Mouse (Mus musculus) CH12.LX (cell line): ENCODE measurements at regions not wholly inside any gene's neighbourhood (a gene's known extent, or its start where the extent isn't known, plus 50 kb on each side); places are given as distances from the start of the nearest gene placed in this dataset.

ENCODE experiments used
- DNase-seq: peaks from one replicate; pipeline ENCODE4 v3.0.0-alpha.2; 2013; ENCODE audit errors: extremely low read depth
- H3K27ac ChIP-seq: 2 replicates; pipeline ENCODE4 v1.5.1; 2012; ENCODE audit warnings: low read depth, mild to moderate bottlenecking, control low read depth, moderate library complexity; ENCODE audit not compliant: insufficient read depth
- H3K27me3 ChIP-seq: replicated peaks from 2 replicates; pipeline ENCODE3; 2012; ENCODE audit warnings: inconsistent platforms
- H3K36me3 ChIP-seq, 2 experiments: replicated peaks in 1 of 2; 2 replicates each; pipeline versions ENCODE3 to v1.6.1; 2012; ENCODE audit warnings: inconsistent platforms in 1 of 2, low read length in 1 of 2, mild to moderate bottlenecking in 1 of 2, mixed read lengths in 1 of 2, moderate library complexity in 1 of 2; ENCODE audit not compliant: control insufficient read depth in 1 of 2, insufficient read depth in 1 of 2
- H3K4me1 ChIP-seq, 2 experiments: 2 replicates each; pipeline ENCODE4 v1.6.1; 2012; ENCODE audit warnings: inconsistent platforms in 1 of 2, moderate library complexity in 1 of 2; ENCODE audit not compliant: insufficient read depth in 2 of 2, control insufficient read depth in 1 of 2
- H3K4me2 ChIP-seq: 2 replicates; pipeline ENCODE4 v1.6.1; 2012; ENCODE audit warnings: low read depth, mild to moderate bottlenecking, control low read depth; ENCODE audit not compliant: poor library complexity, insufficient read depth, severe bottlenecking
- H3K4me3 ChIP-seq, 3 experiments: fragments of 150-350 bp in 1 of 3; sonication (generic) in 1 of 3; replicated peaks in 1 of 3; 2 replicates each; pipeline versions ENCODE3 to v1.5.1; 2011 to 2012; ENCODE audit warnings: low read depth in 2 of 3, low read length in 2 of 3, mild to moderate bottlenecking in 2 of 3, moderate library complexity in 2 of 3, control low read depth in 1 of 3, improper control_type of control experiment in 1 of 3, inconsistent platforms in 1 of 3, mixed read lengths in 1 of 3; ENCODE audit not compliant: poor library complexity in 1 of 3
- H3K79me2 ChIP-seq: replicated peaks from 2 replicates; pipeline ENCODE4 v1.6.1; 2012; ENCODE audit warnings: mild to moderate bottlenecking, moderate library complexity; ENCODE audit not compliant: control insufficient read depth, poor library complexity, insufficient read depth, severe bottlenecking; ENCODE audit errors: extremely low read depth
- H3K9ac ChIP-seq: 2 replicates; pipeline ENCODE4 v1.6.1; 2012; ENCODE audit warnings: low read depth, mild to moderate bottlenecking, control low read depth, moderate library complexity; ENCODE audit not compliant: insufficient read depth
- H3K9me3 ChIP-seq: replicated peaks from 2 replicates; pipeline ENCODE3; 2012; ENCODE audit warnings: low read length, inconsistent platforms, mixed read lengths
- BHLHE40 ChIP-seq: IDR thresholded peaks from 2 replicates; pipeline ENCODE4 v1.6.1; 2011; ENCODE audit warnings: mild to moderate bottlenecking, low read depth, low read length, improper control_type of control experiment
- EP300 ChIP-seq: IDR thresholded peaks from 2 replicates; pipeline ENCODE4 v1.6.1; 2011; ENCODE audit warnings: low read length, improper control_type of control experiment
- ETS1 ChIP-seq: conservative IDR thresholded peaks from 2 replicates; pipeline ENCODE4 v1.6.1; 2012; ENCODE audit warnings: low read depth, mild to moderate bottlenecking, inconsistent platforms, low read length, improper control_type of control experiment, moderate library complexity
- GABPA ChIP-seq: IDR thresholded peaks from 2 replicates; pipeline ENCODE4 v1.6.1; 2012; ENCODE audit warnings: low read depth, low read length, improper control_type of control experiment, inconsistent platforms; ENCODE audit not compliant: insufficient replicate concordance
- HCFC1 ChIP-seq: IDR thresholded peaks from 2 replicates; pipeline ENCODE4 v1.6.1; 2012; ENCODE audit warnings: low read depth, mild to moderate bottlenecking, inconsistent platforms, low read length, improper control_type of control experiment
- IRF4 ChIP-seq: IDR thresholded peaks from 2 replicates; pipeline ENCODE4 v1.6.1; 2014; ENCODE audit warnings: low read depth, mild to moderate bottlenecking, inconsistent platforms, low read length, improper control_type of control experiment
- JUN ChIP-seq: IDR thresholded peaks from 2 replicates; pipeline ENCODE4 v1.6.1; 2011; ENCODE audit warnings: low read depth, mild to moderate bottlenecking, low read length, improper control_type of control experiment, moderate library complexity; ENCODE audit not compliant: insufficient read depth
- JUND ChIP-seq: conservative IDR thresholded peaks from 2 replicates; pipeline ENCODE4 v1.6.1; 2011; ENCODE audit warnings: low read depth, low read length, improper control_type of control experiment
- KAT2A ChIP-seq: IDR thresholded peaks from 2 replicates; pipeline ENCODE4 v1.6.1; 2012; ENCODE audit warnings: low read length, improper control_type of control experiment, inconsistent platforms; ENCODE audit not compliant: insufficient replicate concordance
- MAFK ChIP-seq: IDR thresholded peaks from 2 replicates; pipeline ENCODE4 v1.6.1; 2011; ENCODE audit warnings: low read length, improper control_type of control experiment; ENCODE audit not compliant: insufficient replicate concordance
- MAX ChIP-seq: IDR thresholded peaks from 2 replicates; pipeline ENCODE4 v1.6.1; 2011; ENCODE audit warnings: low read length, improper control_type of control experiment
- MAZ ChIP-seq: IDR thresholded peaks from 2 replicates; pipeline ENCODE4 v1.6.1; 2012; ENCODE audit warnings: low read depth, mild to moderate bottlenecking, inconsistent platforms, low read length, improper control_type of control experiment, moderate library complexity
- MXI1 ChIP-seq: IDR thresholded peaks from 2 replicates; pipeline ENCODE4 v1.6.1; 2011; ENCODE audit warnings: mild to moderate bottlenecking, low read depth, low read length, improper control_type of control experiment
- MYC ChIP-seq: IDR thresholded peaks from 2 replicates; pipeline ENCODE4 v1.6.1; 2011; ENCODE audit warnings: low read depth, mild to moderate bottlenecking, improper control_type of control experiment, low read length
- PAX5 ChIP-seq: IDR thresholded peaks from 2 replicates; pipeline ENCODE4 v1.6.1; 2012; ENCODE audit warnings: low read length, inconsistent platforms, mixed read lengths
- RAD21 ChIP-seq: IDR thresholded peaks from 2 replicates; pipeline ENCODE4 v1.6.1; 2011; ENCODE audit warnings: low read depth, mild to moderate bottlenecking, low read length, improper control_type of control experiment, moderate library complexity
- RCOR1 ChIP-seq: conservative IDR thresholded peaks from 2 replicates; pipeline ENCODE4 v1.6.1; 2012; ENCODE audit warnings: low read depth, mild to moderate bottlenecking, inconsistent platforms, low read length, improper control_type of control experiment
- SMC3 ChIP-seq: IDR thresholded peaks from 2 replicates; pipeline ENCODE4 v1.6.1; 2011; ENCODE audit warnings: low read depth, low read length, improper control_type of control experiment
- TCF12 ChIP-seq: IDR thresholded peaks from 2 replicates; pipeline ENCODE4 v1.6.1; 2014; ENCODE audit warnings: low read depth, mild to moderate bottlenecking, inconsistent platforms, low read length, improper control_type of control experiment
- USF1 ChIP-seq: IDR thresholded peaks from 2 replicates; pipeline ENCODE4 v1.6.1; 2014; ENCODE audit warnings: low read depth, mild to moderate bottlenecking, inconsistent platforms, low read length, improper control_type of control experiment
- USF2 ChIP-seq: conservative IDR thresholded peaks from 2 replicates; pipeline ENCODE4 v1.6.1; 2011; ENCODE audit warnings: low read depth, low read length, improper control_type of control experiment
- dilution Hi-C: fragments of 300-500 bp; cut with MboI; formaldehyde crosslinking; loops from 2 replicates; pipeline ENCODE4 v1.14.3; 2020; ENCODE audit warnings: low sequenced_read_pairs; ENCODE audit not compliant: extremely low pct_unique_long_range_greater_than_20kb, extremely low pct_ligation_motif_present
- in situ Hi-C: fragments of 300-500 bp; cut with MboI; formaldehyde crosslinking; loops from 3 replicates; pipeline ENCODE4 v1.14.3; 2019; ENCODE audit warnings: low sequenced_read_pairs, low pct_ligation_motif_present, low pct_unique_long_range_greater_than_20kb, mixed read lengths

DNA sequence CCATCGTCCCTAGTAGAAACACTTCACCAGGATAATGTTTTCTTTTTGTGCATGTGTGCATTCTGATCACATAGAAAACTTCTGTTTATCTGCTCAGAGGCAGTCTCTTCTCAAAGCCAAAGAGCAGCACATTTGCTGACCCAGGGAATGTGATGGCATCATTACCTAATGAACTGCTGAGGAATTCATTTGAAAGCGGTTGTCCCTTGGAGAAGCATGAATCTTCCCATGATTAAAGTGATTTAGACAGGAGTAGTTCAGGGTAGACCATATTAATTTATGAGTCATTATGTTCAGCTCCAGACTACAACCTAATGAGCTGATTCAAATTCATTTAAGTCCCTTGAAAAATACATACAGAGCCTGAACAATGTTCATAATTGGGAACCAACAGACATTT lies 271.1 kb upstream of the Arpp21 start:
- H3K4me3 ChIP-seq, result no peak overlapping the region
- no peaks in the 10 kb centered on the region for H3K27me3 ChIP-seq
- dilution Hi-C loops (no loop called here), in situ Hi-C loops (no loop called here)
- TF ChIP-seq HCFC1, result no peak
- TF ChIP-seq KAT2A, result no peak
- no peak for TF ChIP-seq RAD21
- TF ChIP-seq BHLHE40, result no peak
- no peak for TF ChIP-seq MYC
- TF ChIP-seq TCF12, result no peak
- no peak for TF ChIP-seq PAX5
- TF ChIP-seq RCOR1, result no peak
- no peak for TF ChIP-seq GABPA
- no peak for TF ChIP-seq IRF4
- H3K4me1 ChIP-seq, result no peaks in the 10 kb centered on the region
- H3K27ac ChIP-seq, result no peak overlapping the region
- DNase-seq, result no peak
- H3K9me3 ChIP-seq, result peaks cover 21% of the 10 kb centered on the region
- H3K9ac ChIP-seq, result no peak overlapping the region
- no peaks in the 10 kb centered on the region for H3K79me2 ChIP-seq
- no peak overlapping the region for H3K4me2 ChIP-seq
- no peaks in the 10 kb centered on the region for H3K36me3 ChIP-seq

DNA sequence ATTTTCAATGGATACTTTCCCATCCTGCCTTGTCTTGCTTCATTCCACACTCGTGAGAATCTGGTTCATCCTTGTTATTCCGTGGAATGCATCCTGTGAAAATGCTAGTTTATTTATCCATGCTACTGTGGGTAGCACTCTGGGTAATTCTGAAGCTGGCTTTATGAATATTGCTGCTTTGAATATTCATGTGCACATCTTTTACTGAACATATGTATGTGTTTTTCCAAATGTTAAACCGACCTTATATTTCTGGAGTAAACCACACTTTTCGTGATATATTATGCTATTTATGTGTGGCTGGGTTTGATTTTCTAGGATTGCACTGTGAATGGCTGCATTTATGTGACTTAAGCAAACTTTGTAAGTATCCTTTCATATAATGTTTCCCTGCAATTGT lies 262.9 kb upstream of the Arpp21 start:
- H3K4me1 ChIP-seq, result no peaks in the 10 kb centered on the region
- no peak overlapping the region for H3K4me3 ChIP-seq
- no peak for DNase-seq
- no peak overlapping the region for H3K27ac ChIP-seq
- no peaks in the 10 kb centered on the region for H3K27me3 ChIP-seq
- peaks cover 36% of the 10 kb centered on the region for H3K9me3 ChIP-seq
- no peaks in the 10 kb centered on the region for H3K36me3 ChIP-seq
- no peak overlapping the region for H3K4me2 ChIP-seq
- dilution Hi-C loops, result no loop called here
- TF ChIP-seq JUN, result no peak
- TF ChIP-seq JUND, result no peak
- no peak for TF ChIP-seq MAFK
- TF ChIP-seq IRF4, result no peak
- no peak for TF ChIP-seq USF1
- no peak for TF ChIP-seq RCOR1
- TF ChIP-seq RAD21, result no peak
- no peak for TF ChIP-seq HCFC1
- TF ChIP-seq USF2, result no peak
- no peak for TF ChIP-seq SMC3
- no peak for TF ChIP-seq MXI1
- no peak for TF ChIP-seq KAT2A
- TF ChIP-seq EP300, result no peak
- no peak for TF ChIP-seq ETS1
- TF ChIP-seq MAX, result no peak
- no peak for TF ChIP-seq BHLHE40
- TF ChIP-seq MAZ, result no peak
- TF ChIP-seq, all 38 proteins: peak for 0
- in situ Hi-C loops, result no loop called here
- H3K9ac ChIP-seq, result no peak overlapping the region
- no peaks in the 10 kb centered on the region for H3K79me2 ChIP-seq
